Mouse (Mus musculus): ENCODE results near the gene Sipa1l3. TPM values are rescaled to one million over a fixed set of nuclear protein-coding genes. Genes with fewer than 3 reads are reported as not detected.

The Sipa1l3 gene
- polyA plus RNA-seq, 1 experiment from 2014 or later, result 20.7 TPM

DNA sequence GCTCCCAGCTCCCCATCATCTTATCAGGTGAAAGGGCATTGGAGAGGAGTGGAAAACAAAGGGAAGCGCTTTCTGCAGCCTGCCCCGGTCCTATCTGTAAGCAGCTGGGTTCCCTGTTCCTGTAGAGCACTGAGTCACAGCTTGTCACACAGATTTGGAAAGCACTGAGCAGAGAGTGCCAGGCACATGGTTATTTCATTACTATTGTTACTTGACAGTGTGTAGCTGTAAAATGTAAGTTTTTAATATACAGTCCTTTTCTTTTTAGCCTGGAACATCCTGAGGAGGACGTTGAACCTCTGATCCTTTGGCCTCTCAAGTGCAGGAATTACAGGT is 96.6 kb downstream of the Sipa1l3 start:
- H3K27ac ChIP-seq (replicated peaks), result peak overlapping the region; percentile 56; the same call in 1 of the 2 replicates
- H3K9ac ChIP-seq (replicated peaks), result no peak overlapping the region
- H3K4me2 ChIP-seq, result no peak overlapping the region
- no peak overlapping the region for H3K4me3 ChIP-seq (replicated peaks)
- H3K36me3 ChIP-seq, result no peaks in the 10 kb centered on the region
- no peaks in the 10 kb centered on the region for H3K27me3 ChIP-seq (replicated peaks)
- ATAC-seq (ENCODE audit: low FRiP score), result no peak
- peaks cover 41% of the 10 kb centered on the region for H3K4me1 ChIP-seq
- WGBS, result 32% methylated on average over 3 of the region's 3 CpGs
- H3K9me3 ChIP-seq (replicated peaks), result no peaks in the 10 kb centered on the region

GRCm38 (mm10) chr7:29421240-29421908 is 97.1 kb downstream of the Sipa1l3 start:
- peaks cover 41% of the 10 kb centered on the region for H3K4me1 ChIP-seq
- no peak overlapping the region for H3K4me3 ChIP-seq (replicated peaks)
- no peaks in the 10 kb centered on the region for H3K36me3 ChIP-seq
- ATAC-seq (ENCODE audit: low FRiP score), result no peak
- no peaks in the 10 kb centered on the region for H3K9me3 ChIP-seq (replicated peaks)
- no peak overlapping the region for H3K9ac ChIP-seq (replicated peaks)
- no peak overlapping the region for H3K4me2 ChIP-seq
- peak overlapping the region; percentile 56; the same call in 1 of the 2 replicates for H3K27ac ChIP-seq (replicated peaks)
- WGBS, result 34% methylated on average over 12 of the region's 12 CpGs
- no peaks in the 10 kb centered on the region for H3K27me3 ChIP-seq (replicated peaks)

DNA sequence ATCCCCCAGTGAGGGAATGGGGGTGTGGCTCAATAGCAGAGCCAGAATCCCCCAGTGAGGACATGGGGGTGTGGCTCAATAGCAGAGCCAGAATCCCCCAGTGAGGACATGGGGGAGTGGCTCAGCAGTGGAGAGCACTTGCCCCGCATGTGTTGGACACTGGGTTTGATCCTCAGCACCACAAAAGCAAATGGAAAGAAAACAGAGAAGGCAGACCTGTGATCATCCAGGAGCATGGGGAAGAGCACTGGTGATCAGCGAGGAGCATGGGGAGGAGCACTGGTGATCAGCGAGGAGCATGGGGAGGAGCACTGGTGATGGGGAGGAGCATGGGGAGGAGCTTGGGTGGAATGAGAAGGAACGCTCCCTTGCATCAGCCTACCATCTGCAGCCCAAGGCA is 98.6 kb downstream of the Sipa1l3 start:
- Histone ChIP-seq H3K27ac (replicated peaks) (no peak overlapping the region), H3K36me3 (no peaks in the 10 kb centered on the region), H3K27me3 (replicated peaks) (no peaks in the 10 kb centered on the region), H3K9ac (replicated peaks) (no peak overlapping the region), H3K4me2 (no peak overlapping the region), H3K9me3 (replicated peaks) (no peaks in the 10 kb centered on the region), H3K4me3 (replicated peaks) (no peak overlapping the region), H3K4me1 (peaks cover 30% of the 10 kb centered on the region)
- 69% methylated on average over 4 of the region's 4 CpGs for WGBS
- no peak for ATAC-seq (ENCODE audit: low FRiP score)

DNA sequence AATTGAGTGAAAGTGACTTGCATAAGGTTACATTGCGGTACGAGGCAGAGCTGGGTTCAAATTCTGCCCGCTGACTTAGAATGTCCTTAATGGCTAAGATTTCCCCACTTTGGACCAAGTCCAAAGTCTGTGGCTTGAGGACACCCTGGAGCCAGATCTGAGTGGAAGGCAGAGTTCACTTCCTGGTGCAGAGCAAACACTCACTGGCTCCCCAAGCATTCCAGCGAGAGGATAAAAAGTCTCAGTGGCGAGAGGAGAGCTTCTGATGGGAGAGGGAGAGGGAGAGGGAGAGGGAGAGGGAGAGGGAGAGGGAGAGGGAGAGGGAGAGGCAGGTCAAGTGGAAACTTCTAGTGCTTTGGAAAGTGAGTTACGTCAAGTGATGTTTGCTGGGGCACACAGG is 100.2 kb downstream of the Sipa1l3 start:
- no peak overlapping the region for H3K4me2 ChIP-seq
- no peak overlapping the region for H3K9ac ChIP-seq (replicated peaks)
- no peaks in the 10 kb centered on the region for H3K36me3 ChIP-seq
- 81% methylated on average over 6 of the region's 6 CpGs for WGBS
- peaks cover 25% of the 10 kb centered on the region for H3K4me1 ChIP-seq
- H3K27me3 ChIP-seq (replicated peaks), result no peaks in the 10 kb centered on the region
- no peak for ATAC-seq (ENCODE audit: low FRiP score)
- H3K27ac ChIP-seq (replicated peaks), result no peak overlapping the region
- no peak overlapping the region for H3K4me3 ChIP-seq (replicated peaks)
- no peaks in the 10 kb centered on the region for H3K9me3 ChIP-seq (replicated peaks)

- no peak overlapping the region for H3K4me3 ChIP-seq (replicated peaks)
- no peaks in the 10 kb centered on the region for H3K36me3 ChIP-seq
- peaks cover 24% of the 10 kb centered on the region for H3K4me1 ChIP-seq
- no peak overlapping the region for H3K4me2 ChIP-seq
- H3K9ac ChIP-seq (replicated peaks), result no peak overlapping the region
- H3K27me3 ChIP-seq (replicated peaks), result no peaks in the 10 kb centered on the region
- no peaks in the 10 kb centered on the region for H3K9me3 ChIP-seq (replicated peaks)
- 0 out of 2 replicates have a peak, but pooled peaks have one; percentile 40 for ATAC-seq (ENCODE audit: low FRiP score)
- no peak overlapping the region for H3K27ac ChIP-seq (replicated peaks)
- 41% methylated on average over 8 of the region's 8 CpGs for WGBS
Measured at GRCm38 (mm10) chr7:29417332-29418069, 100.9 kb downstream of the Sipa1l3 start.

GRCm38 (mm10) chr7:29416906-29417305 is 101.5 kb downstream of the Sipa1l3 start:
- peaks cover 22% of the 10 kb centered on the region for H3K4me1 ChIP-seq
- H3K36me3 ChIP-seq, result no peaks in the 10 kb centered on the region
- no peak overlapping the region for H3K4me2 ChIP-seq
- H3K27me3 ChIP-seq (replicated peaks), result no peaks in the 10 kb centered on the region
- H3K9me3 ChIP-seq (replicated peaks), result no peaks in the 10 kb centered on the region
- 58% methylated on average over 2 of the region's 2 CpGs for WGBS
- ATAC-seq (ENCODE audit: low FRiP score), result no peak
- no peak overlapping the region for H3K4me3 ChIP-seq (replicated peaks)
- H3K9ac ChIP-seq (replicated peaks), result no peak overlapping the region
- H3K27ac ChIP-seq (replicated peaks), result no peak overlapping the region

DNA sequence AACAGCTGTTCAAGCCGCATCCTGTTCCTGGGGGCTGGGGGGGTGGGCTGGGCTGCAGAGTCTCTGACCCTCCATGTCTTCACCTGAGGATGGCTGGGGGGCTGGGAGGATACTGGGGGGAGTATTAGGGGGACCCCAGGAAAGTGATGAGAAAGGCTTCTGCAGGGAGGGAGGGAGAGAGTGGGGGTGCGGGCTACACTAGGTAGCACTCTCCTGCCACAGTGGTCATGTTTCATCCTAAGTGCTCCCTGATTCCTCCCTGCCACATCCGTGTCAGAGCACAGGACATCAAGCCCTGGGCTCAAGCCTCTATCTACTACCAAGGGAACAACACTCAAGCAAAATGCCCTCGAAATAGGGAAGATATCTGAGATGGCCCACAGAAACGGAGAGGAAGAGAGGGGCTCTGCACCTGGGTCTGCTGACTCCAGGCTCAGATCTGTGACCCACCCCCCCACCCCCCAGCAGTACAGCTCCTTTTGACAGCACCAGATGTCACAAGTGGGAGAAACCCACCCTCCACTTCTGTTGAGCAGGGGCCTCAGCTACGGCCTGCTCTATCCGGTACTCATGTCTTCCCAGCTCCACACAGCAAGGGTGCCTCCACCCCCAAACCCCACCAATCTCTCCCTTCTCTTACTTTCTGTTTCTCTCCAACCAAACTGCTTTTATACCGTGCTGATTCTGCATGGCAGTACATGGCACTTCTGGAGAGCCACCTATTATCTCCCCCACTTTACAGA is 106.4 kb downstream of the Sipa1l3 start:
- no peaks in the 10 kb centered on the region for H3K36me3 ChIP-seq
- no peak overlapping the region for H3K4me3 ChIP-seq (replicated peaks)
- H3K27ac ChIP-seq (replicated peaks), result peak overlapping the region; percentile 56; the same call in 1 of the 2 replicates
- no peak overlapping the region for H3K4me2 ChIP-seq
- no peaks in the 10 kb centered on the region for H3K27me3 ChIP-seq (replicated peaks)
- 64% methylated on average over 8 of the region's 8 CpGs for WGBS
- no peaks in the 10 kb centered on the region for H3K9me3 ChIP-seq (replicated peaks)
- peak; percentile 23; the same call in 1 of the 2 replicates for ATAC-seq (ENCODE audit: low FRiP score)
- peaks cover 13% of the 10 kb centered on the region for H3K4me1 ChIP-seq
- H3K9ac ChIP-seq (replicated peaks), result no peak overlapping the region

- H3K4me3 ChIP-seq (replicated peaks), result no peak overlapping the region
- ATAC-seq (ENCODE audit: low FRiP score), result no peak
Measured at GRCm38 (mm10) chr7:29411216-29411816, 107.1 kb downstream of the Sipa1l3 start.

GRCm38 (mm10) chr7:29410402-29410801 is 108.0 kb downstream of the Sipa1l3 start:
- Histone ChIP-seq H3K36me3 (no peaks in the 10 kb centered on the region), H3K4me2 (no peak overlapping the region), H3K27me3 (replicated peaks) (no peaks in the 10 kb centered on the region), H3K27ac (replicated peaks) (no peak overlapping the region), H3K9ac (replicated peaks) (no peak overlapping the region), H3K4me3 (replicated peaks) (no peak overlapping the region), H3K9me3 (replicated peaks) (no peaks in the 10 kb centered on the region), H3K4me1 (peaks cover 13% of the 10 kb centered on the region)
- ATAC-seq (ENCODE audit: low FRiP score), result no peak
- 86% methylated on average over 8 of the region's 8 CpGs for WGBS

More at GRCm38 (mm10) chr7:29411216-29411816, 107.1 kb downstream of the Sipa1l3 start:
- Histone ChIP-seq H3K36me3 (no peaks in the 10 kb centered on the region), H3K27ac (replicated peaks) (peak overlapping the region; percentile 56), H3K9ac (replicated peaks) (no peak overlapping the region), H3K27me3 (replicated peaks) (no peaks in the 10 kb centered on the region), H3K4me2 (no peak overlapping the region), H3K4me1 (peaks cover 13% of the 10 kb centered on the region), H3K9me3 (replicated peaks) (no peaks in the 10 kb centered on the region)
- WGBS, result 56% methylated on average over 4 of the region's 4 CpGs

- Histone ChIP-seq H3K4me3 (replicated peaks) (no peak overlapping the region), H3K9me3 (replicated peaks) (no peaks in the 10 kb centered on the region), H3K36me3 (0 out of 2 replicates have a peak, but pooled peaks cover 3% of the 10 kb centered on the region), H3K27ac (replicated peaks) (no peak overlapping the region), H3K4me1 (peaks cover 12% of the 10 kb centered on the region), H3K9ac (replicated peaks) (no peak overlapping the region), H3K4me2 (no peak overlapping the region), H3K27me3 (replicated peaks) (no peaks in the 10 kb centered on the region)
- ATAC-seq (ENCODE audit: low FRiP score), result no peak
- 93% methylated on average over 4 of the region's 4 CpGs for WGBS
Measured at GRCm38 (mm10) chr7:29406855-29407254, 111.6 kb downstream of the Sipa1l3 start.

GRCm38 (mm10) chr7:29404126-29404525 is 114.3 kb downstream of the Sipa1l3 start:
- 92% methylated on average over 2 of the region's 2 CpGs for WGBS
- H3K27me3 ChIP-seq (replicated peaks), result no peaks in the 10 kb centered on the region
- no peak for ATAC-seq (ENCODE audit: low FRiP score)

More at GRCm38 (mm10) chr7:29404126-29404525, 114.3 kb downstream of the Sipa1l3 start:
- H3K4me2 ChIP-seq, result no peak overlapping the region
- no peaks in the 10 kb centered on the region for H3K4me1 ChIP-seq
- H3K27ac ChIP-seq (replicated peaks), result no peak overlapping the region
- peaks cover 19% of the 10 kb centered on the region for H3K36me3 ChIP-seq
- H3K9ac ChIP-seq (replicated peaks), result no peak overlapping the region
- H3K4me3 ChIP-seq (replicated peaks), result no peak overlapping the region
- H3K9me3 ChIP-seq (replicated peaks), result no peaks in the 10 kb centered on the region
